ENCODE assay signal across 9 mouse cellular contexts in the genomic region with DNA sequence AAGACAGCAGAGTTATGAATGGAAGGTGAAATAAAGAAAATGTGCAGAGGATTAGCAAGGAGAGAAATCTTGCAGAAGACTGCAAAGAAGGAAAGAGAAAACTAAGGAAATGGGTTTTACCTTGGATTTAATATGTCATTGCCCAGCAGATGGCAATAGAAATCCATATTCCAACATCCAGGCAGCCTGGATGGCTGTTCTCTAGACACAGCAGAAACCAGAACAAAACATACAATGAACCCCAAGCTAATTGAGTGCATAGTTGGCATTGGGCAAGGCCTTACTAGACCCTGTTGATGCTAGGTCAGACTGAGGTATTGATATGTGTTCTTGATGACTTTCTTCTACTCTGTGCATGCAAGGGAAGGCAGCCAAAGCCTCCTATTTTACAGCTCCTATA. TPM values are rescaled to one million over a fixed set of nuclear protein-coding genes. Genes with fewer than 3 reads are reported as not detected.
DNase-seq lines count a peak whose midpoint lies in the region; ATAC-seq and TF ChIP-seq lines count a peak whose summit lies in the region.
"Had no signal": no experiment of that assay in that cellular context is flagged by ENCODE, and none has a peak within 500 bp of the region (broad histone marks: within the 10 kb centered on the region; RNA-seq: fewer than 3 reads in every experiment).

No protein-coding gene starts in this region.

- in situ Hi-C loops in CH12.LX (cut with MboI; ENCODE audit: low pct_ligation_motif_present, low pct_unique_long_range_greater_than_20kb, low sequenced_read_pairs): loop anchor here (25.0 kb wide), 1 partner anchor 313 kb away; no protein-coding TSS in a partner anchor

- H3K4me3 ChIP-seq in heart, embryonic 10.5 days: no peak overlapping the region
- H3K4me3 ChIP-seq in CH12.LX (replicated peaks in 1 of 3; ENCODE audit: low read depth in 2 of 3, low read length in 2 of 3, poor library complexity in 1 of 3): no peak overlapping the region
- no peak overlapping the region for H3K4me3 ChIP-seq in layer of hippocampus, adult 2 months
- no peak overlapping the region for H3K4me3 ChIP-seq in liver, embryonic 11.5 days (ENCODE audit: low read depth, low read length)
- H3K4me3 ChIP-seq: heart, embryonic 15.5 days had no signal

- no peak overlapping the region for H3K4me2 ChIP-seq in CH12.LX (ENCODE audit: insufficient read depth, low read depth, poor library complexity, severe bottlenecking)
- no peak overlapping the region for H3K4me2 ChIP-seq in liver, embryonic 11.5 days
- H3K4me2 ChIP-seq: heart, embryonic 15.5 days had no signal

- no peaks in the 10 kb centered on the region for H3K9me3 ChIP-seq in heart, embryonic 10.5 days
- no peaks in the 10 kb centered on the region for H3K9me3 ChIP-seq in CH12.LX (replicated peaks; ENCODE audit: low read length)
- no peaks in the 10 kb centered on the region for H3K9me3 ChIP-seq in liver, embryonic 11.5 days (ENCODE audit: control insufficient read depth, low read length)
- H3K9me3 ChIP-seq: heart, embryonic 15.5 days had no signal

- TF ChIP-seq RAD21 in CH12.LX (IDR thresholded peaks at IDR 0.05; ENCODE audit: low read depth, low read length): peak; percentile 61

- no peaks in the 10 kb centered on the region for H3K36me3 ChIP-seq in heart, embryonic 10.5 days
- H3K36me3 ChIP-seq in CH12.LX (replicated peaks in 1 of 2; ENCODE audit: control insufficient read depth in 1 of 2, insufficient read depth in 1 of 2, low read length in 1 of 2): no peaks in the 10 kb centered on the region
- no peaks in the 10 kb centered on the region for H3K36me3 ChIP-seq in liver, embryonic 11.5 days (ENCODE audit: control insufficient read depth, insufficient read depth, low read length)
- H3K36me3 ChIP-seq: heart, embryonic 15.5 days had no signal

- peak in 1 of 2 experiments; percentile 55; a peak in 2 of 4 replicates for TF ChIP-seq CTCF in CH12.LX (conservative IDR thresholded peaks at IDR 0.05 in 1 of 2, IDR thresholded peaks at IDR 0.05 in 1 of 2; ENCODE audit: low read depth in 2 of 2, low read length in 2 of 2)
- peak; percentile 81 for TF ChIP-seq CTCF in layer of hippocampus, adult 2 months (conservative IDR thresholded peaks at IDR 0.05)

- no peak overlapping the region for H3K9ac ChIP-seq in CH12.LX (ENCODE audit: insufficient read depth, low read depth)
- no peak overlapping the region for H3K9ac ChIP-seq in liver, embryonic 11.5 days (ENCODE audit: low read depth, low read length)
- H3K9ac ChIP-seq: heart, embryonic 15.5 days had no signal

- no peak for TF ChIP-seq EP300 in CH12.LX (IDR thresholded peaks at IDR 0.05; ENCODE audit: low read length)

- no peak overlapping the region for H3K27ac ChIP-seq in heart, embryonic 10.5 days
- H3K27ac ChIP-seq in CH12.LX (ENCODE audit: insufficient read depth, low read depth): no peak overlapping the region
- no peak overlapping the region for H3K27ac ChIP-seq in layer of hippocampus, adult 2 months
- no peak overlapping the region for H3K27ac ChIP-seq in liver, embryonic 11.5 days (ENCODE audit: low read depth, low read length)
- H3K27ac ChIP-seq: heart, embryonic 15.5 days had no signal

- TF ChIP-seq POLR2A in CH12.LX (IDR thresholded peaks at IDR 0.05; ENCODE audit: low read depth, low read length): no peak

- H3K79me2 ChIP-seq in CH12.LX (replicated peaks; ENCODE audit: control insufficient read depth, extremely low read depth, insufficient read depth, poor library complexity, severe bottlenecking): no peaks in the 10 kb centered on the region

- no peaks in the 10 kb centered on the region for H3K4me1 ChIP-seq in heart, embryonic 10.5 days
- no peaks in the 10 kb centered on the region for H3K4me1 ChIP-seq in CH12.LX (ENCODE audit: control insufficient read depth in 1 of 2, insufficient read depth in 2 of 2)
- no peaks in the 10 kb centered on the region for H3K4me1 ChIP-seq in liver, embryonic 11.5 days (replicated peaks; ENCODE audit: control insufficient read depth, insufficient read depth, low read length)
- H3K4me1 ChIP-seq: heart, embryonic 15.5 days had no signal

- peak; percentile 19 for DNase-seq in heart, adult 8-10 months (ENCODE audit: low spot score)
- no peak for DNase-seq in heart, embryonic 10.5 days (ENCODE audit: low spot score)
- no peak for DNase-seq in CH12.LX (ENCODE audit: extremely low read depth)
- DNase-seq in brain, embryonic 18.5 days (ENCODE audit: low read depth, low spot score): peak; percentile 46
- peak; percentile 46 to 49 for DNase-seq in layer of hippocampus, adult 2 months (ENCODE audit: low spot score in 2 of 2)
- DNase-seq in right cerebral cortex, adult 18-20 months: peak; percentile 14
- no peak for DNase-seq in natural killer cell, adult 2 months (ENCODE audit: low spot score in 2 of 2)
- no peak for DNase-seq in liver, embryonic 11.5 days (ENCODE audit: low spot score)

- no peak for ATAC-seq in liver, embryonic 11.5 days (replicated peaks; ENCODE audit: low FRiP score)

- dilution Hi-C loops in CH12.LX (cut with MboI; ENCODE audit: extremely low pct_ligation_motif_present, extremely low pct_unique_long_range_greater_than_20kb, low sequenced_read_pairs): no loop called here

- no peaks in the 10 kb centered on the region for H3K27me3 ChIP-seq in heart, embryonic 10.5 days (ENCODE audit: insufficient read depth, poor library complexity, severe bottlenecking)
- H3K27me3 ChIP-seq in CH12.LX (replicated peaks): no peaks in the 10 kb centered on the region
- no peaks in the 10 kb centered on the region for H3K27me3 ChIP-seq in liver, embryonic 11.5 days (replicated peaks; ENCODE audit: control insufficient read depth, insufficient read depth, low read length)
- H3K27me3 ChIP-seq: heart, embryonic 15.5 days had no signal

TF ChIP-seq in CH12.LX, 34 proteins besides CTCF, POLR2A, EP300 and RAD21:
- TF ChIP-seq ELF1 (IDR thresholded peaks at IDR 0.05; ENCODE audit: low read depth, low read length): no peak
- peak; percentile 55 for TF ChIP-seq SMC3 (IDR thresholded peaks at IDR 0.05; ENCODE audit: low read depth, low read length)

RNA-seq across cellular contexts. Expression of a gene that starts 43.0 kb away (rescaled TPM):
- 10 to 100 TPM; 13.8 to 26.4 (median 22.7) TPM for total RNA-seq in heart, adult 8-10 months (2022)
- polyA plus RNA-seq in heart, embryonic 10.5 days (2016; fragmentation: Nextera tagmentation; extraction: Ambion mirVana): 9.7 and 10.4 TPM in 2 replicates
- 0.17 and 0.21 TPM in 2 replicates for total RNA-seq in CH12.LX (2012; rRNA removed)
- 0.99 and 1.3 TPM in 2 replicates for total RNA-seq in CH12.LX (2014; rRNA removed)
- 1.1 TPM in 2 replicates for polyA plus RNA-seq in CH12.LX (2012; ENCODE audit: insufficient read length, low read depth)
- total RNA-seq in layer of hippocampus, adult 2 months (2021): 10 to 100 TPM; 52.6 to 68.9 TPM
- 0.55 and 1.3 TPM in 2 replicates for polyA plus RNA-seq in liver, embryonic 11.5 days (2014; fragmentation: Nextera tagmentation; extraction: Ambion mirVana)

RNA-seq across cellular contexts. Expression of a gene that starts 58.8 kb away (rescaled TPM):
- 10 to 100 TPM; 16.5 to 29.2 (median 17.5) TPM for total RNA-seq in heart, adult 8-10 months (2022)
- 7.1 and 10.3 TPM in 2 replicates for polyA plus RNA-seq in heart, embryonic 10.5 days (2016; fragmentation: Nextera tagmentation; extraction: Ambion mirVana)
- total RNA-seq in CH12.LX (2012; rRNA removed) (3.9 and 4.4 TPM in 2 replicates), CH12.LX (2014; rRNA removed) (24.7 and 24.9 TPM in 2 replicates)
- 13.2 and 13.4 TPM in 2 replicates for polyA plus RNA-seq in CH12.LX (2012; ENCODE audit: insufficient read length, low read depth)
- under 1 TPM; 0.71 to 1.00 TPM for total RNA-seq in layer of hippocampus, adult 2 months (2021)
- 16.8 and 18.7 TPM in 2 replicates for polyA plus RNA-seq in liver, embryonic 11.5 days (2014; fragmentation: Nextera tagmentation; extraction: Ambion mirVana)

Comparison
In these comparisons a context has a peak if more than half of its experiments do, and no peak if none do; other contexts are left out.
1. DNase-seq: peak in heart, adult 8-10 months (single experiment), brain, embryonic 18.5 days (single experiment), layer of hippocampus, adult 2 months (2 of 2) and right cerebral cortex, adult 18-20 months (single experiment); none in heart, embryonic 10.5 days (single experiment), CH12.LX (single experiment), natural killer cell, adult 2 months (0 of 2) and liver, embryonic 11.5 days (single experiment).
2. RNA of a gene that starts 43.0 kb away (total RNA-seq): 52.6 to 68.9 TPM in layer of hippocampus, adult 2 months and 13.8 to 26.4 TPM in heart, adult 8-10 months; 0.17 to 1.3 TPM in CH12.LX; every median in the first group is over 4 times any median in the second.